Mouse (Mus musculus) gastrocnemius, postnatal 4 days (tissue): ENCODE results near the gene Esyt1. TPM values are rescaled to one million over a fixed set of nuclear protein-coding genes. Genes with fewer than 3 reads are reported as not detected.
"Not testable (repeated sequence)": the region's sequence is repeated elsewhere in the genome, so short reads cannot be mapped to it uniquely, and the experiment has no call there.

Experiments
- DNase-seq, 2 experiments: peaks; one replicate each; pipeline ENCODE4 v3.0.0; 2021 to 2022; ENCODE audit warnings: low spot score in 2 of 2, mixed read lengths in 2 of 2
- total RNA-seq, 2 experiments: library from RNA; stranded (reverse); gene quantifications; 2 replicates each; pipeline ENCODE4 v1.2.3; 2021

Esyt1 gene
- total RNA-seq, 2 experiments from 2014 or later = 49.6 to 50.5 TPM

DNA sequence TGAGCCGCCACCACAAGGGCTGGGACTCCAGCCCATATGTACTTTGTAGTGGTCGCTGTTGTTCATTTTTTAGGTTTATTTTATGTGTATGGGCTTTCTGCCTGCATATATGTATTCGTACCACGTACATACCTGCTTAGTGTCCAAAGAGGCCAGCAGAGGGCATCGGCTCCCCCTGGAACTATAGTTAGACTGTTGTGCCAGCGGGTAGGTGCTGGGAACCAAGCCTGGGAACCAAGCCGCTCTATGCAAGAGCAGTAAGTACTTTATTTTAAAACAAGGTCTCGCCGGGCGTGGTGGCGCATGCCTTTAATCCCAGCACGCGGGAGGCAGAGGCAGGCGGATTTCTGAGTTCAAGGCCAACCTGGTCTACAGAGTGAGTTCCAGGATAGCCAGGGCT, 19.7 kb downstream of the Esyt1 start:
- DNase-seq = no peak

DNA sequence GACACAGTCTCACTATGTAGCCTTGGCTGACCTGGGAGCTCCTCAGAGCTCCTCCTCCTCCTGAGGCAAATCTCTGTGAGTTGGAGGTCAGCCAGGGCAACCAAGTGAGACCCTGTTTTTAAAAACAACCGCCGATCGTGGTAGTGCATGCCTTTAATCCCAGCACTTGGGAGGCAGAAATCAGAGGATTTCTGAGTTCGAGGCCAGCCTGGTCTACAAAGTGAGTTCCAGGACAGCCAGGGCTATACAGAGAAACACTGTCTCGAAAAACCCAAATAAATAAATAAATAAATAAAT, 20.4 kb downstream of the Esyt1 start:
- not testable (repeated sequence) for DNase-seq

DNA sequence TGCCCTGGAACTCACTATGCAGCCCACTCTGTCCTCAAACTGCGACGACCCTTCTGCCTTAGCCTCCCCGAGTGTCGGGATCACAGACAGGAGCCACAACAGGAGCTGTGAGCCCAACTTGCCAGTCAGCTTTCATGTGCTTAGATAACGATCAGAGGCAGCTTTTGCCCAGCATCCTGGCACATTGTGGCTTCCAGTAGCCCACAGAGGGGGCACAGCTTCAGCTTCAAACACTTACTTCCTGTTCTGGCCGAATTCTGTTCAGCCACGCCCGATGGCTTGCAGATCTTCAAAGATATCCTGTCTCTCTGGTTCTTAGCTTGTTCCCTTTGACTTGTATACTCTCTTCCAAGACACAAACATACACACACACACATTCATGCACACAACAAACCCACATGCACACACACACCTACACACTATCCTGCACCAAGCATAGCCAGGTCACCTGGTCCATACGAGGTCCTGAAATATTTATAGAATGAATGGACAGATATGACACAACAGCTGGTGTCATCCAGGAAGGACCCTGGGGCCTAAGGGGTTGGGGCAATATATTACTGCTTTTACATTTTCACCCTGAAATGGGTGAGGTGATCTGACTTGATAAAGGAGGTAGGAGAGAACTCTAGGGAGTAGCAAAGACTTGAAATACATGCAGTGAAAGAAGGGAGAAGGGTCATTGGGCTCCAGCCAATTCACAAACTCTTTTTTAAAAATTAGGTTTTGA, 20.9 kb downstream of the Esyt1 start:
- no peak for DNase-seq

DNA sequence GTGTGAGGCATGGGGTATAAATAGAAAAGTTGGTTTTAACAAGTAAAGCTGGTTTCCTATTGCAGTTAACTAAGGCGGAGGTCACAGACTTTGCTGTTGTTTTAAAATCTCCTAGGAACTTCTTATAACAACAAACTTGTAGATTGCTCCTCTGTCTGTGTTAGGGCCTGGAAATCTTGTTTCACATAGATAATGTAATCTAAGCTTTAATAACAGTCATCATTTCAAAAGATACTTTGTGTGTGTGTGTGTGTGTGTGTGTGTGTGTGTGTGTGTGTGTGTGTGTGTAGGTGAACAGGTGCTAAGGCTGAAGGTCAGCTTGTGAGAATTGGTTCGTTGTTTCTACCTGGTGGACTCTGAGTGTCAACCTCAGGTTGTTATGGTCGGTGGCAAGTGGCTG, 21.7 kb downstream of the Esyt1 start:
- no peak for DNase-seq

DNA sequence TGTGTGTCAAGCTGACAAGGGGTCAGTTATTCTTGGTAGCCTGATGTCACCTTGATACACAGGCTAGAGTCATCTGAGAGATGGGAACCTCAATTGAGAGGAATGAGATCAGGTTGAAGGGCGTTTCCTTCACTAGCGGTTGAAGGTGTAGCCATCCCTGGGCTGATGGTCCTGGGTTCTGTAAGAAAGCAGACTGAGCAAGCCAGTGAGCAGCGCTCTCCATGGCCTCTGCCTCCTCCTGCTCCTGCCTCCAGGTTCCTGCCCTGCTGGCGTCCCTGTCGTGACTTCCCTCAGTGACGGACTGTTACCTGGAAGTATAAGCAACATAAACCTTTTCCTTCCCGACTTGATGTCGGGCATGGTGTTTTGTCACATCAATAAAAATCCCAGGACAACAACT, 22.1 kb downstream of the Esyt1 start:
- DNase-seq = no peak

DNA sequence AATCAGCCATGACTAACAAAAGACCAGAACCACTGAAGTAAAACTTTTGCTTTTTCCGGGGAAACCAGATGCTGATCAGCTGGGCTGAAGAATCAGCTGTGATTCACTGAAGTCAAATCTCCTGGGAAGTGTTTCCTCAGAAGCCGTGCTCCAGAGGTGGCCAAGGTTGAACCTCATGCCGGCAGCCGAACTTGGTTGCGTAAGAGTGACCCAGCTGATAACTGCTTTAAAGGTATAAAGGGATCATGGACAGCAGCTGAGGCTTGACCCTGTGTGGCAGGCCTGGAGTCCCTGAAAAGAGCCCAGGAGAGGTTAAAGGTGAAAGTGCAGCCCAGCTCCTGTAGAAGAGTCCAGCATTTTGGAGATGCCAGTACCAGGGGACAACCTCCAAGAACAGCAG, 23.3 kb downstream of the Esyt1 start:
- no peak for DNase-seq

DNA sequence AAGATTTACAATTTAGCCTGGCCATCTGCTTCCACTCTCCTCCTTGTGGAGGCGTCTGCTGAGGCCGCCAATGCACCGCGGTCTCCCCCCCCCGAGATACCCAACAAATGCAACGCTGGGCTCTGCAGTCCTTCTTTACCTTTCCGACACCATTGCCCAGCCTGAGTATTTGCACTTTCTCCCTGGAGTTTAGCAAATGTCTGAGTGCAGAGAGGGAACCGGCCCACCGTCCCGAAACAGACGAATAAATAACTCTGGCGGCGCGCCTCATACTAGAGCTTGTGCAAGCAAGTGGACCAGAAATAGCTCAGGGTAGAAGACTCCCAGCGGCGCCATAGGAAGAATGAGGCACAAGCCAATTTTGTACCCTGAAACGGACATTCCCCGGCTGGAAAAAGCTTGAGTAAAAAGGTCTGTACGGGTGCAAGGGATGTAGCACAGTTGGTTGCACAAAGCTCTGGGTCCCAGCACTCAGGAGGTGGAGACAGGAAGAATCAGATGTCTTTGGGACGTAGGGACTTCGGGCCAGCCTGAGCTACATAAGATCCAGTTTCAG, 26.5 kb downstream of the Esyt1 start:
- peak in 1 of 2 experiments; percentile 70 for DNase-seq

DNA sequence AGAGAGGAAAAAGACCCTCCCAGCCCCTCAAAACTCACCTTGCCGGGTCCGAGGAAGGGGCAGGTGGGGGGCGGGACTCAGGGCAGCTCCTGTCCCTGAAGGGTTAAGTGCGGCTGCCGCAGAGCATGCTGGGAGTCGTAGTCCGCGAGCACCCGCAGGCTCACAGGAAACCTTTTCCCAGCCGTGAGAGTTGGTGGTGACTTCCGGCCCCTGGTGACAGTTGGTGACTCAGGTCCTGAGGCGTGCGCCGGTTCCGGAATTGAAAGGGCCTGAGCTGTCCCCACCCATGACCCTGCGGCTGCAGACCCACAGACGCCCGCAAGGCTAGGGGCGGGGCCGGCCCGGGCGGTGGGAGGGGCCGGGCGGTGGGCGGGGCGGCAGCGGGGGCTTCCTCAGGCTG, 27.1 kb downstream of the Esyt1 start, which contains the start of gene Myl6b:
Gene Myl6b (minus strand): TSS at position 96 of the 400 bp plus-strand sequence.
- peak; percentile 85 to 94 for DNase-seq

DNA sequence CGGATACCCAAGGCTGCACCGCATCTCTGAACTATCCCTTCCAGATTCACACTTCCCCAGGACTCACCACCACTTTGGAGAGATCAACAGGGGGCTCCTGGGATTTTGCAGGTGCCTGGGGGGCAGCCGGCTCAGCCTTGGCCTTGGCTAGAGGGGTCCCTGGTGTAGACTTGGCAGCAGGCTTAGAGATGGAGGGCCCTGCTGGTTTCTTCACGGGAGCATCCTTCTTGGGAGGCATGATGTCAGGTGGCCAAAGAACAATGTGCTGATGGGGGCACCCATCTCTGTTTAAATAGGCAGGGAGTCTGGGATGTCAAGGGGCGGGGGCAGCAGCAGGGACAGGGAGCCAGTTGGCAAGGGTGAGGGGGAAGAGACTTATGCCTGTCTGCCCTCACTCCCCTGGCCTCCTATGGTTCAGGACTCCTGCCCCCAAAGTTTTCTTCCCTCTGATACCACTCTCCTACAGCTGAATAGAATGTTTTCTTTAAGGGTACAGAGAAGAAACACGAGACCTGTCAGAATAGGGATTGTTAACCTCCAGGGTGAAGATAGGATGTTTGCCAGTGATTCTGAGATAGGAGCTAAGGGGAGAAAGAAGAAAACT, 28.4 kb downstream of the Esyt1 start:
- DNase-seq = no peak

DNA sequence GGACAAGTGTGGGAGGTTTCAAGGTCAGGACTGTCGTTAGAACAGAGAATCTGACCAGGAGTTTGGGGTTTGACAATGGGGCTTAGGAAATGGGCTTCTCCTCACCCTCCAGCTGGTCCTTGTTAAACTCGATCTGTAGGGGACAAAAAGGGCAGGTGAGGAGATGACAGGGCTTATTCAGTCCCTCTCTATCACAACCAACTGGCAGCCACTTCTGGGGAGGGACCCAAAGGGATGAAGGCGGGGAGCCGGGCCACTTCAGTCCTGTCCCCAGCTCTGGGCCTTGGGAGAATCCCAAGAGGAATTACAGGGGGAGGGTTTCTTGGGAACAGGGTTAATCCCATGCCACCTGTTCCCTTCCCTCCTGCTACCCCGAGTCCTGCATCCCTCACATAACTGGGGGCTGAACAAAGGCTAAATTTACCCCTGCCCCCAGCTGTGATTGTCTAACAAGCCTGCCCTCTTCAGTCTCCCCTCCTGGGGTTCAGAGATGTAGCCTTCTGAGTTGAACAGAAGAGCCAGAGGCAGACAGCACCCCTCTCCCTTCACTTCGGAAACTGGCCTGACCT, 29.1 kb downstream of the Esyt1 start:
- DNase-seq = no peak

DNA sequence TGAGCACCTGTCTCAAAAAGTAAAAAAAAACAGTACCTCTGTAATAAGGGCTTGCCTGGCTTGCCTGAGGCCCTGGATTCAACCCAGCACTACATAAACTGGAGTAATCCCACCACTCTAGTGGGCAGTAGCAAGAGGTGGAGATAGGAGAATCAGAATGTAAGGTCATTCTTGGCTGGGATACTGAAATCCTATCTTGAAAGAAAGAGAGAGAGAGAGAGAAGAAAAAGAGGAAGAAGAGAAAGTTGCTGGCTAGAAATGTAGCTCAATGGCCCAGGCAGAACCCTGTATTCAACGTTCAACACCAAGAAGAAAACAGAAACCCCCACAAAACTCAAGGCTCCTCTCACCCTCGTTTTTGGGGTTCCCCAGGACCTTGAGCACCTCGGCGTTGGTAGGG, 29.8 kb downstream of the Esyt1 start:
- DNase-seq = no peak

DNA sequence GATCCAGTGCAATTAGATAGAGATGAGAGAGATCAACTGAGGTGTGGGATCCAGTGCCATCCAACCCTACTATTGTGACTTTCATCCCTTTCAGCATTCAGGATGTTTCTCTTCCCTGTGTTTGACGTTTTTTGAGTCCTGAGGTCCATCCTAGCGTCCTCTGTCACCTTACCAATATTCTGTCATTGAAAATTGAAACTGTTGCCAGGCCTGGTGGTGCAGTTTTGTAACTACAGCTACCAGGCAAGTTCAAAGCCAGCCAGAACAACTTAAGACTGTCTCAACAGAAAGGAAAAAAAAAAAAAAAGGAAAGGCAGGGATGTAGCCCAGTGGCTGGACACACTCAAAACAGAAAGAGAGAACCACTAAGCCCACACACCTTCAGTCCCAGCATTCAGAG, 30.4 kb downstream of the Esyt1 start:
- no peak for DNase-seq

DNA sequence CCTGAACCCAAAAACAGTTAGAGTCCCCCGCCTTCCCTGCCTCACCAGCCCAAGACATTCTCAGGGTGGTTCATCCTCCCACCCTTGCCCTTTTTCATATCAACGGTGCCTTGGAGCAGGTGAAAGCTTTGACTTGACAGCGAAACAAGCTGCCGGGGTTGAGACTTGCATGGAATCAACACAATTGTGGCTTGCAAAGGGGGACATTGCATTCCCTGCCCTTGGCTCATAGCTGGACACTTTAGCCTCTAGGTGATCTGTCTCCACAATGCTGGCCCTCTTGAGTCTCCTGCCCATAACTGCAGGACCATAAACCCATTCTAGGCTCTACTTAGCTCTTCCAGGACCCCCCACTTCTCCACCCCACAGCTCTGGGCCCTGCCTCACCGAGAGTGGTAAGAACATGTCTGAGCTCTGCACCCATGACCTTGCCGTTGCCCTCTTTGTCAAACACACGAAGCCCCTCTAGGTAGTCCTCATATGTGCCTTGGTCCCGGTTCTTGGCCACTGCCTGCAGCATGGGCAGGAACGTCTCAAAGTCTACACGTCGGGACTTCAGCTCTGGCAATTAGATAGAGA, 30.9 kb downstream of the Esyt1 start:
- DNase-seq = no peak

DNA sequence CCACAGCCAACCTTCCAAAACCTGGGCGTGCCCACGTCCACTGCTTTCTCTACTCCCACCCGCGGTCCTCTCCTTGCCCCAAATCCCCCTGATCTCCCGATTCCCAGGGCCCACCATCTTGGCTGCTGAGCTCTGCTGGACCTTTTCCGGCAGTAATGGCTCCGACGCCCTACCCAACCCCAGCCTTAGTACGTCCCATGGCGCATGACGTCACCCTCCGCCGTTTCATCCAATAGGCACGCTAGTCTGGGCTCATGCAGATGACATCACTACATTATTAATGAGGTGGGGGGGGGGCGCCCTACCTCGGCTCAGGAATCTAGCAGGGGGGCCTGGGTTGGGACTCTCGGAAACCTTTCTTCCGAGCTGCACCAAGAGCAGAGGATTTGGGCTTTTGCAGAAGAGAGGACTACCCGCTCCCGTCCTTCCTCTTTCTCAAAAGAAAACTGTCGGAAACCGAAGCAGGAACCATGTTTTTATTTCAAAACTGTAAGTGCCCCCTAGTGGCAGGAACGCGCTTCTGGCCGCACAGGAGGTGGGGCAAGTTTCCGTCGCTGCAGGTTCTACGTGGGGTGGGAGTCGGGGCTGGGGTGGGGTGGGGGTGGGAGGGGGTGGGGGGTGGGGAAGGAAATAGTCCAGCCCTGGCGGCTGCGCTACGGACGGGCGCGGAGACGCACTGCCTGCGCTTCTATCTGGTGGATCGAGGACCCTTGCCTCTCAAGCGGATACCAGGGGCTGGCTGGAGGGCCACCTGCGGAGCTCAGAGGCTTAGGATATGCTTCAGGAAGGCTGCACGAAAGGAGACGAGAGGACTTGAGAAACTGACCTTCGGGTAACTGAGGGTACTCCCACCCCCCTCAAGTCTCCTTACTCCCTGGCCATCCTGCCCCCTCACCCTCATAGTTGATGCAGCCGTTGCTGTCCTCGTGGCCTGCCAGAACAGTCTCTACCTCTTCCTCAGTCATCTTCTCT, 31.7 kb downstream of the Esyt1 start, which contains the start of gene Myl6:
Gene Myl6 (minus strand): TSS at position 451 of the 972 bp plus-strand sequence.
- peak; percentile 94 to 99 for DNase-seq

DNA sequence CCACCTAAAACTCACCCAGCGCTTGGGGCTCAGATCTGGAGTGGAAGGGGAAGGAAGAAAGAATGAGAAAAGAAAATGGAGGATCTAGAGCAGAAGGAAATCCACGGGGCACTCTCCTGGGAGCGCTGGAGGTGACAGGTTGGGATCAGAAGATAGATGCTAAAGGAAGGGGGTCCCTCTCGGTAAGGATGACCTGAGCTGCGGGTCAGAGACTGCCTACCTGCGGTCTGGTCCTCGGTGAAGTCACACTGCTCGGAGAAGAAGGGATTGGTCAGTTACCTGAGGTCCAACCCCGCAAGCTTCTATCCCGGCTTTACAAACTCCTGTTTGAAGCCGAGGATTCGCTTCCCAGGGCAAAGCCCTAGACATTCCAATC, 32.4 kb downstream of the Esyt1 start:
- DNase-seq = no peak

DNA sequence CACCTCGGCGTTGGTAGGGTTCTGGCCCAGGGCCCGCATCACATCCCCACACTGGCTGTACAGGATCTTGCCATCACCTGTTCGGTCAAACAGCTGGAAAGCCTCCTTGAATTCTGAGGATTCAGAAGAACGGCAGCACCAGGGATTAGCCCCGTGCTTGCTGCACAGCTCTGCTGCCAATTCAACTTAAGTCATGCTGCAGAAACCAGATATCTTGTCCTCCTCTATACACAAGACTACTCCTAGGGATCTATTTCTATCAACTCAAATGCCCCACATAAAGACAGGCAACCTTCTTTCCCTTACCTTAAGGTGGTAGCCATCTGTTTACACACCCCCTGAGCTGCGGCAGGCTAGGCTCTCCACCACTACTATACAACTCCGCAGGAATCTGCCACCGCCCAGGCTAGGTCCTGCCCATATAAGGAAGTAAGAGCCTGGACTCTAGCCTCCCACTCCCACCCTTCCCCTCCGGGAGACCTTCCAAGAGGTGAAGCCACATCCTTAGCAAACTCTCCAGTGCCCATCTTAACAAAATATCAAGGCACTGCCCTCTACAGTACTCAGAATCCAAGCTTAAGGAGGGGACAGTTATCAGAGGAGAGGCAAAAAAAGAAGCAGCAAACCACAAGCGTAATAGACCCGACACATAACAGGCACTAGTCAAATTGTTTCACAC, 32.9 kb downstream of the Esyt1 start:
- peak in 1 of 2 experiments; percentile 60 for DNase-seq

DNA sequence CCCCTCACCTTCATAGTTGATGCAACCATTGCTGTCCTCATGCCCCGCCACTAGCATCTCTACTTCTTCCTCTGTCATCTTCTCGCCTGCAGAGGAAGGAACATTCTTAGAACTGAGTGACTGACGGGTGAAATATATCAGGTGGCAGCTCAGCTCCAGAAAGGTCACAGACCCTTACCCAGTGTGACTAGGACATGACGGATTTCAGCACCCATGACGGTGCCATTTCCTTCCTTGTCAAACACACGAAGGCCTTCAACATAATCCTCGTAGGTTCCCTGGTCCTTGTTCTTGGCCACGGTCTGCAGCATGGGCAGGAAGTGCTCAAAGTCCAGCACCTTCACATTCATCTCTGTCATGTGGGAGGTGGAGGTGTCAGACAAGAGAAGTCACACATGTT, 33.6 kb downstream of the Esyt1 start:
- DNase-seq = not testable (repeated sequence)

DNA sequence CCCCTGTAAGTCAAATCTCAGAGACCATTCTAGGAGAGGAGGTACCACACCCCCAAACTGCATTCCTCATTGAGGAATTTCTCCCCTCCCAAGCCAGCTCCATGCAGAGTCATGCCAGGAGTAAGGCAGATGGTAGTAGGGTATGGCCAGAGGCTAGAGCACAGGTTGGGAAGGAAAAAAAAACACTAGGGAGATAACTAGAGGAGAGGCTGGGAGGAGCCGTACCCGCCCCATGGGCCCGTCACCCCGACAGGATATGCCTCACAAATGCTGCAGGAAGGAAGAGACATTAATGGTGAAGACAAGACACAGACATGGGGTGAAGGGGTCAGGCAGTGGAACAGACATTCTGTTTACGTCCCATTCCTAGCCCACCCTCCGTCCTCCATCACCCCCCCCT, 34.2 kb downstream of the Esyt1 start:
- DNase-seq = no peak

DNA sequence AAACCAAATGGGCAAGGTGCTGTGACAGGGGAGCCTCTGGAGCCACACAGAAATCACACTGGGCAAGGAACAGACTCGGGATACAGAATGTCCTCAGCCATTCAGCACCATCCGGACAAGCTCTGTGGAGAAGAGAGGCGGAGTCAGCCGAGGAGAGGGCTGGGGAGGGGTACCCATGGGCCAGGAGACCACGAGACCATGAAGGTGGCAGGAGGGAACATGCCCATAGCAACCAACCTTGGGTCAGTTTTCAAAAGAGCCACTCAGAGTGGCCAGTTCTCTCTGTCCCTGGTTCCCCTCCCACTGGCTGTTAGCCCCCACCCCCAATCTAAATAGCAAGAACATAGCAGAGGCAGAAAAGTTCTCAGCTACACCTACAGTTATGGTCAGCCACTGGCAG, 34.8 kb downstream of the Esyt1 start:
- DNase-seq = no peak

DNA sequence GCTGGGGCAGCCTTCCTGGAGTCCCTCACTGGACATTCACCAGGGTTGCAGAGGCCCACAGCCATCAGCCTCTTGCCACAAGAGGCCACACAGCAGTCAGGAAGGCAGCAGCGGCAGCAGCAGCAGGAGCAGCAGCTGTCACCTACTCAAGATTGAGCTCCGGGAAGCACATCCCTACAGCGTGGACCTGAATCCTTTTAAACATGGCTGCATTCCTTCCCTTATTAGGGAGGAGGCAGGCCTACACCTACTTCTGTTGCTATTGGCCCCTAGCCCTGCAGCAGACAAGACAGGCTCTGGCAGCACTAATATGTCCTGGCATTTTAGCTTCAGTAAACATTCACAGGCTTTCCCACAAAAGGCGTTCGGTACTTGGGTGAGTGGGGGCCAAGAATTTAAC, 35.4 kb downstream of the Esyt1 start:
- DNase-seq = no peak
